Mouse (Mus musculus) gastrocnemius, adult 18-20 months (tissue): ENCODE measurements around the gene Psmd3. TPM values are rescaled to one million over a fixed set of nuclear protein-coding genes. Genes with fewer than 3 reads are reported as not detected.

Source experiments
- DNase-seq: peaks from one replicate; pipeline ENCODE4 v3.0.0; 2021; ENCODE audit warnings: low spot score
- total RNA-seq, 2 experiments: library from RNA; stranded (reverse); gene quantifications; 2 replicates each; pipeline ENCODE4 v1.2.3; 2021

The Psmd3 gene
- total RNA-seq, 2 experiments from 2014 or later, result 105 to 106 TPM

DNA sequence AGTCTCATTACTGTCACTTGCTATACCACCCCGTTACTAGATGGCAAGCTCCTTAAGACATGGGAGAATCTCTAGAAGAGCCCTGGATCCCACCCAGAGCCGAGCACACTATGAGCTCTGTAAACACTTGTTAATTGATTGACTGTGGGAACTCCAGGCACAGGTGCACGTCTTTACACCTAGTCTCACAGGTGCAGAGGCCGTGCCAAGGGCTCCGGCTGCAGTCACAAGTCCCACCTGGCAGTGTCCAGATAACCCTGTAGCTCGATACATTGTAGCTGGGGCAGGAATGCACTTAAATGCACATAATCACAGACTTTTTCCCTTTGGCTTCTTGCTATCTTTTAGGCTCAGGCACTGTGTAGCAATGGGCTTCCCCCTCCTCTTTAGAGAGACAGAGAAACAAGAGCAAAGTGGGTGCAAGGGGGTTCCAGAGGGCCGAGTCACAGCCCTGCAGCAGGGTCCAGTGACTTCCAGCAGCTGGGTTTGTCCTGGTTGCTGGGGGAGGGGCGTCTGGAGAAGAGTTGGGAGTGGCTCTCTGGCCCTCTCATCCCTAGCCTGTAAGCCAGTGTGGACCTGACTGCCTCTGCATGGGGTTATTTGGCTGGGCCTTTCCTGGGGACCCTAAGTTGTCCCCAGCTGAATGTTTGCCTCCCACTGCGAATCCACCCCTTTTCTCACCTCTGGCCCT lies 61.4 kb downstream of the Psmd3 start:
- DNase-seq, result peak; percentile 64

DNA sequence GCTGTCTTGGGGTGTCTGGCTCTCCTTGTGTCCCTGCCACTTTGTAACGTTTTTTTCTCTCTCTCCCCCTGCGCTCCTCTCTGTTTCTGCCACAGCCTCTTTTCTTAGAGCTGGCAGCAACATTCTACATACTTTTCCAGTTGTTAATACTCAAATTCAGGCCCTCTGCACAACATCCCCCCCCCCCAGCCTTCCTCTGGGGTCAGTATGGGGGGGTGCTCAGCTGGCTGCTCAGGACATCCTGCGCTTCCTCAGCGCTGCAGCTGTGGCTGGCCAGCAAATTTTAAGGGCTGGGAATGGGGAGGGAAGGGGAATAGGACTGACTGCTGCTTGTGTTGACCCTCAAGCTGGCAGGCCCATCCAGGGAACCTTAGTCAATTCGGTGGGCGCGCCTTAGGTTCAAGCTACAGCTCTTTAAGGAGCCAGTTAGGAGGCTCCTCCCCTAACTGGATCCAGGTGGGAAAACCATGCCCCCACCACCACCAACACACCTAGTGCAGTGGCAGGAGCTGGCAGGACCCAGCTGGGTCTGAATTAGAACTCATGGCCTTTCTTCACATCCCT lies 62.2 kb downstream of the Psmd3 start:
- no peak for DNase-seq

Other genes starting within 250 kb of the Psmd3 start
- gene Mien1, start 243.6 kb upstream of the Psmd3 start, total RNA-seq, result 10 to 100 TPM; 36.0 to 37.8 TPM
- under 1 TPM in 1 of 2 experiments, not detected in 1; 0.12 TPM for gene Grb7, start 236.2 kb upstream of the Psmd3 start, total RNA-seq
- gene Ikzf3, start 136.5 kb upstream of the Psmd3 start, total RNA-seq, result under 1 TPM in 1 of 2 experiments, not detected in 1; 0.14 TPM
- gene Zpbp2, start 131.5 kb upstream of the Psmd3 start, total RNA-seq, result not detected
- 10 to 100 TPM; 25.1 to 26.3 TPM for gene Ormdl3, start 95.2 kb upstream of the Psmd3 start, total RNA-seq
- gene Lrrc3c, start 84.3 kb upstream of the Psmd3 start, total RNA-seq, result not detected
- 1 to 10 TPM; 4.1 to 6.6 TPM for gene Gm12355, start 56.9 kb upstream of the Psmd3 start, total RNA-seq
- gene Gsdma3, start 56.2 kb upstream of the Psmd3 start, total RNA-seq, result 10 to 100 TPM in 1 of 2 experiments, 1 to 10 TPM in 1; 8.8 to 12.5 TPM
- 1 to 10 TPM in 1 of 2 experiments, under 1 TPM in 1; 0.73 to 1.1 TPM for gene Gsdma2, start 35.8 kb upstream of the Psmd3 start, total RNA-seq
- under 1 TPM; 0.83 to 0.89 TPM for gene Gsdma, start 18.2 kb upstream of the Psmd3 start, total RNA-seq
- not detected for gene Csf3, start 18.7 kb downstream of the Psmd3 start, total RNA-seq
- 10 to 100 TPM; 48.1 to 53.3 TPM for gene Med24, start 46.9 kb downstream of the Psmd3 start, total RNA-seq
- gene Thra, start 58.1 kb downstream of the Psmd3 start, total RNA-seq, result 10 to 100 TPM; 78.3 to 85.2 TPM
- 100 to 1,000 TPM in 1 of 2 experiments, 10 to 100 TPM in 1; 74.0 to 126 TPM for gene Nr1d1, start 92.8 kb downstream of the Psmd3 start, total RNA-seq
- 10 to 100 TPM; 50.5 to 56.4 TPM for gene Msl1, start 113.0 kb downstream of the Psmd3 start, total RNA-seq
- gene Casc3, start 122.4 kb downstream of the Psmd3 start, total RNA-seq, result 10 to 100 TPM; 14.0 to 15.6 TPM
- gene Rapgefl1, start 154.2 kb downstream of the Psmd3 start, total RNA-seq, result under 1 TPM; 0.09 to 0.14 TPM
- gene Wipf2, start 181.1 kb downstream of the Psmd3 start, total RNA-seq, result 1 to 10 TPM; 5.5 to 5.7 TPM
- gene Cdc6, start 225.2 kb downstream of the Psmd3 start, total RNA-seq, result under 1 TPM; 0.09 to 0.26 TPM
- gene Rara, start 245.3 kb downstream of the Psmd3 start, total RNA-seq, result 10 to 100 TPM; 12.9 to 13.2 TPM